Mouse (Mus musculus) liver, embryonic 14.5 days (tissue): ENCODE results near the gene Zfp583.

ENCODE experiments used
- CTCF ChIP-seq: IDR thresholded peaks from 2 replicates; pipeline ENCODE4 v1.5.1; 2016; ENCODE audit warnings: antibody characterized with exemption, low read depth, control low read depth
- EP300 ChIP-seq: IDR thresholded peaks from 2 replicates; pipeline ENCODE4 v1.6.1; 2016; ENCODE audit warnings: antibody characterized with exemption, low read depth

- no peak for TF ChIP-seq CTCF
- no peak for TF ChIP-seq EP300
Observed at GRCm38 (mm10) chr7:6330458-6331232, 440 bp downstream of the Zfp583 start.
